Mouse (Mus musculus) ES-Bruce4 (cell line): ENCODE measurements at regions not wholly inside any gene's neighbourhood (a gene's known extent, or its start where the extent isn't known, plus 50 kb on each side); places are given as distances from the start of the nearest gene placed in this dataset.

Source experiments
- CTCF ChIP-seq: IDR thresholded peaks from one replicate; pipeline ENCODE4 v1.8.1; 2011; ENCODE audit warnings: low read depth, low read length
- EP300 ChIP-seq: IDR thresholded peaks from 2 replicates; pipeline ENCODE4 v1.6.1; 2011; ENCODE audit warnings: low read depth, low read length; ENCODE audit not compliant: insufficient read depth
- POLR2A ChIP-seq: IDR thresholded peaks from one replicate; pipeline ENCODE4 v1.8.1; 2011; ENCODE audit warnings: low read length; ENCODE audit not compliant: insufficient read depth

- TF ChIP-seq CTCF = no peak
- TF ChIP-seq POLR2A = no peak
- no peak for TF ChIP-seq EP300
Observed at GRCm38 (mm10) chr2:133481785-133482184, 70.2 kb upstream of the Bmp2 start.
